Mouse (Mus musculus): ENCODE measurements around the gene Fam90a1b. TPM values are rescaled to one million over a fixed set of nuclear protein-coding genes. Genes with fewer than 3 reads are reported as not detected.
"Not testable (repeated sequence)": the region's sequence is repeated elsewhere in the genome, so short reads cannot be mapped to it uniquely, and the experiment has no call there.

The Fam90a1b gene
- total RNA-seq (2021): not detected
- long read RNA-seq, experiment 1: 0 reads
- long read RNA-seq, experiment 2: 0 reads

- intact Hi-C loops (cut with DNase I): no loop called here
- peak; percentile 93 for DNase-seq
Measured at GRCm38 (mm10) chrX:94366670-94367241, at the start of gene Fam90a1b, which contains the start of gene Apoo. Gene Fam90a1b, minus strand, starts transcription at chrX:94366777. Gene Apoo, plus strand, starts transcription at chrX:94367117.

- intact Hi-C loops (cut with DNase I): no loop called here
- DNase-seq: no peak
Measured at GRCm38 (mm10) chrX:94408975-94409374, 42.4 kb upstream of the Fam90a1b start.

DNA sequence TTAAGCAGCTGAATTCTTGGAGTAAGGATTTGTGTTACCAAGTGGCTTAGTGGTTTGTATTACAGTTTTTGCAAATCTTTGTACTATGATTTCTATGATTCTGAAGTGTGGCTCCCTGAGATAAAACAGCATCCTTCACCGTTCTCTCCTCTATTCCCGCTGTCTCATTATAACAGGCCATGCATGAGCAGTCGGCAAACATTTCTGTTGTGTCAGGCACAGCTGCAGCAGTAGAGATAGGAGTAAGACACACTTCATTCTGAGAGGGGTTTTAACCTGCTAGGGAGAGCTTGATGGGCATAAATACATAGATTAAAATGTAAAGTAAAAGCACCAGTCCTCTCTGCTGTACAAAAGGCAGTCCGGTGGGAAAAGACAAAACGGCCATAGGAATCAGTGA is 12.2 kb upstream of the Fam90a1b start:
- DNase-seq: no peak
- intact Hi-C loops (cut with DNase I): no loop called here

DNA sequence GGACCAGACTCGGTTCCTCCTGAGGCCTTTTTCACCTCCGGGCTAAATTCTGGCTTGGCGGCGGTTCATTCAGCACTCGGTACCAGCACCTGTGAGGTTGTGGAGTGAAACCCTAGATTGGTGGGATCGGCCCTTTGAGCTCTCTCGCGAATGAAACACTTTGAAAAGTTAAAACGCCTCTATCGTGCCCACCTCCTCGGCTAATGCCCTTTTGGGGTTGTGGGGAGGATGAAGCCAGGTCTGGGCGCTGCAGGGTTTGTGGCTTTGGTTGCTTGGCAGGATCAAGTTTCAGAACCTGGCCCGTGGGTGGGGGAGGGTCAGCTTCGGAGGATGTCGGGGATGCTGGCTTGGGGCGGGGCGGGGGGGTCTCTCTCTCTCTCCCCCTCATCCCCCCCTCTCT is 671 bp upstream of the Fam90a1b start:
- peak in 1 of 2 experiments; percentile 40 for DNase-seq

DNA sequence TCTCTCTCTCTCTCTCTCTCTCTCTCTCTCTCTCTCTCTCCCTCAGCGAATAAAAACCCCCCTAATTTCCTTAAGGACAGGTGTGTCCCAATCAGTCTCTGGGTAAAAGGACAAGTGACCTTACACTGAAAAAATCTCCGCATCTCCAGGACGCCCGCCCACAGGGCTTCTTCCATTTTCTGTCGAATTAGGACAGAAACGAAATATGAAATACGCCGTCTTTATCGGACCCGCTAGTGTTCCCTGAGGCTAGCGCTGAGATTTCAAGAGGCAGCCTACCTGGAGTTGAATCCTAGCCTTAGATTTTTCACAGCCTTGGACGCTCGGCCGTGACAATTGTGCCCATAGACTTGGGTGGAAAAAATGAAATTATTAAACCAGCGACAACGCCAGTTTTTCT is 548 bp downstream of the Fam90a1b start:
- intact Hi-C loops (cut with DNase I): no loop called here
- peak in 1 of 2 experiments; percentile 11 for DNase-seq

More for the DNA sequence above, 671 bp upstream of the Fam90a1b start:
- intact Hi-C loops (cut with DNase I): no loop called here

DNA sequence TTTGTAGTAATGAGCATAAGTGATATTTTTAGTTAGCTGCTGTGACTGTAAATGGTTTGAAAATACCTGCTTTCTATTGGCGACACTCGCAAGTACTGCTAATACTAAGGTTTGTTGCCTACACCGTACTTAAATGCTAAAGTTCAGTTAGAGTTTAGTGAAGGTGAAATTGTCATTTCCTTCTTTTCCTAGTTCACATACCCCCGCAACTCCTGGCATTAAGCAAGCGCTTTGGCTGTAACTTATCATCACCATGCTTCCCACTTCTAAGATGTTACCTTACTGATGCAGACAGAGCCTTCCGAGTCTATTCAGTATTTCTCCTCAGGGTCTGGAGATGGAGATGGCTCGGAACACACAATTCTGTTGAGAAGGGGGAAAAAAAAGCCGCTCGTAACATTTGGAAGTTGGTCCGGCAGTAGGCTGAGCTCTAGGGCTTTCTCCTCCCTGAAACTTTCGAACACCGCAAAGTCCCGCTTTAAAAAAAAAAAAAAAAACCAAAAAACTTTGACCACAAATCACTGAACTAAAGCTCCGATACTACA is 1.1 kb downstream of the Fam90a1b start:
- no peak for DNase-seq
- intact Hi-C loops (cut with DNase I): no loop called here

DNA sequence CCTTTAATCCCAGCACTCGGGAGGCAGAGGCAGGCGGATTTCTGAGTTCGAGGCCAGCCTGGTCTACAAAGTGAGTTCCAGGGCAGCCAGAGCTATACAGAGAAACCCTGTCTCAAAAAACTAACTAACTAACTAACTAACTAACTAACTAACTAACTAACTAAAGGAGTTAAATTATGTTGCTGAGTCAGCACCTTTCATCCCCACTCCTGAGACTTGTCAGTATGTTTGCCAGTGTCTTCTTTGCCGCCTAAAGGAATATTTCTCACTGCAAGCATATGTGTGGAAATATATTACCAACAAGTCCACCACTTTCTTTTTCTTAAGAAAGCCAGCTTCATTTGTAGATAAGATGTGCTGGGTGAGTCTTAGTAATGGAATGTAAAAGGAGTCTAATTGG is 22.9 kb downstream of the Fam90a1b start:
- DNase-seq; intact Hi-C loops (cut with DNase I): not testable (repeated sequence)

DNA sequence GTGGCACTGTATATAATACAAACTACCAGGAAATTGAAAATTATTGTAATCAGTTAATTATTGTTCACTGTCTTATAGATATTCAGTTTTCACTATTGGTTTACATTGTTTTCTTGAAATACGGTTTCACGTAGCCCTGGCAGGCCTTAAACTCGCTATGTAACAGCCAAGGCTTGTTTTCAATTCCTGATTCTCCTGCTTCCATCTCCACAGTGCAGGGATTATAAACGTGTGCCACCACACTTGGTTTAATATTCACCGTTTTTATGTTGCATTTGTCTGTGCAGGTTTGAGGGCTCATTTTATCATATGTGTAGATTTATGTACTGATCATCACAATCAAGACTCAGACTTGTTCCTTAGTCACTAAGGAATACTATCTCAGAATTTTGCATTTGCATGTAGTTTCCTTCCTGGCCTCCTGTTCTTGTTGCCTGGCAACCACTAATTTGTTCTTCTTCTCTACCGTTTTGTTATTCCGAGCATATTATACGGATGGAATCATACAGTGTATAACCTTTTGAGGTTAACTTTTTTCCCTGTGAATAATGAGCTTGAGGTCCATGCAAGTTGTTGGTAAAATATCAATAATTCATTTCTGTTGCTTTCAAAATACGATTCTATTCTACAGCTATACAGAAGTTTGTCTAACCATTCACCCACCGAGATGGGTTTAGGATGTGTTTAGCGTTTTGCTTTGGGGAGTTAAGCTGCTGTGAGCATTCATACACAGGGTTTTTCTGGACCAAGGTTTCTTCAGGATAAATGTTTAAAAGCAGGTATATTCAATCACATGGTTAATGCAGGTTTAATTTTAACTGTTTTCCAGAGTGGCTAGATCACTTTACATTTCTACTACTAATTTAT is 45.3 kb downstream of the Fam90a1b start:
- DNase-seq: no peak
- intact Hi-C loops (cut with DNase I): no loop called here

Small RNA genes lying within 50 kb of the gene (microRNA-seq; reads per million reads assigned to microRNA genes)
- 0 reads per million in 2 experiments for gene Gm44477

Other genes with a start within 250 kb of the Fam90a1b start
- gene Zfx, start 243.1 kb downstream of the Fam90a1b start, total RNA-seq (2021): 10 to 100 TPM; 14.5 to 21.3 TPM
- gene Eif2s3x, start 153.9 kb downstream of the Fam90a1b start, total RNA-seq (2021): 100 to 1,000 TPM in 1 of 2 experiments, 10 to 100 TPM in 1; 78.3 to 120 TPM
- gene Klhl15, start 132.2 kb downstream of the Fam90a1b start, total RNA-seq (2021): 1 to 10 TPM; 4.7 to 5.7 TPM
- 100 to 1,000 TPM; 182 to 183 TPM for gene Apoo, start 340 bp upstream of the Fam90a1b start, total RNA-seq (2021)
- gene Maged1, start 175.4 kb upstream of the Fam90a1b start, total RNA-seq (2021): 10 to 100 TPM; 24.2 to 24.8 TPM

Data from gastrocnemius, postnatal 36 days (tissue).